Mouse (Mus musculus): ENCODE results near the gene Ptprd. TPM values are rescaled to one million over a fixed set of nuclear protein-coding genes. Genes with fewer than 3 reads are reported as not detected.

Gene Ptprd
- polyA plus RNA-seq, 1 experiment from 2014 or later, result 14.0 TPM

DNA sequence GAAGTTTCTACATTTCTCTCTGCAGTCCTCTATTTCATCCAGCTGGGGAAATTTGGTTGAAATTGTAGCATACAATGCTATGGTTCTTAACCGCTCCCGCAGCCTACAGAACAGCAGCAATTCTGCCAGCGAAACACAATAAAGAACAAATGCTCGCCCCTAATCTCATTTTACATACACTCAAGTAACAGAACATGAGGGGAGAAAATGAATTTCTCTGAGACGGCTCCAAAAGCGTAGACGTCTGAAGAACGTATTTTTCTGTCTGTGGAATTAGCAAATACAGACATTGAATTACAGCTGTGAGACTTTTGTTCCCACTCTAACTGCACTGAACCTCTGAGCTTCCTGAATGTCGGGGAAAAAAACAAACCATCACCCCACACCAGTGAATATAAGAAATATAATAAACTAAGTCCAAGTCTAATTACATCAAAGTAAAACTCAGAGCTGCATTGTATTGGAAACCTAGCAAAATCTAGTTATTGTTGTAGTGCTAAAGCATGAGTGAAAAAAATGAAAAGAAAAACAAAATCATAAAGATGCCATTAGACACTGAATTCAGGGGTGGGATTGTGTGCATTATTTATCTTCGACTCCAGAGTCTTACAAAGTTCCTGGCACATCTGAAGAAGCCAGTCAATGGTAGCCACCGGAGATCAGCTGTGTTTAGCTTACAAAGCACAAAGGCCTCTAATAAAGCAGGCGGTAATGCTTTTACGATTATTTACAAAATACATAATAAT is 2187.8 kb downstream of the Ptprd start:
- H3K9me3 ChIP-seq (ENCODE audit: control insufficient read depth, low read length), result no peaks in the 10 kb centered on the region
- no peak overlapping the region for H3K9ac ChIP-seq (ENCODE audit: low read length)
- no peaks in the 10 kb centered on the region for H3K36me3 ChIP-seq (ENCODE audit: control insufficient read depth, insufficient read depth, low read length)
- no peaks in the 10 kb centered on the region for H3K27me3 ChIP-seq (ENCODE audit: control insufficient read depth, insufficient read depth, low read depth, low read length)
- H3K4me1 ChIP-seq (replicated peaks; ENCODE audit: control insufficient read depth, insufficient read depth, low read length), result no peaks in the 10 kb centered on the region
- no peak overlapping the region for H3K4me3 ChIP-seq (ENCODE audit: low read length)
- WGBS, result 50% methylated on average over 13 of the region's 13 CpGs
- peak; percentile 91 for ATAC-seq (ENCODE audit: low read depth)
- peak overlapping the region; percentile 76 for H3K27ac ChIP-seq (ENCODE audit: low read length)
- H3K4me2 ChIP-seq (ENCODE audit: low read depth, low read length), result no peak overlapping the region

DNA sequence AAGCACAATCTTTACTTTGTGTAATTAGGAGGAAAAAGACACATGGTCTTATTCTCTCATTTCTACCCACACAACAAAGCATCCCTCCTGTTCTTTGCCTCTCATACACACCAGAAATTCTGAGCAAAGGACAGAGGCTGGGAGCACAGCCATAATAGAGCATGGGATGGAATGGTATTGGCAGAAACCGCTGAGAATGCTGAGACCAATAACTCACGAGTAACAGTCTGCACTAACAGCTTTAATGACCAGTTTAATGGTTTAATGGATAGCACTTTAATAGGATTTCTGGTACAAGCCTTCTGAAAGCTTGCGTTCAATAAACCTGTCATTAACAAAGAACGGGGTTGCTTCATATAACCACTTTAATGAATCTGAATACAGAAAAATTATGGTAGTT is 2190.1 kb downstream of the Ptprd start:
- no peaks in the 10 kb centered on the region for H3K36me3 ChIP-seq (ENCODE audit: control insufficient read depth, insufficient read depth, low read length)
- H3K4me3 ChIP-seq (ENCODE audit: low read length), result no peak overlapping the region
- no peak overlapping the region for H3K27ac ChIP-seq (ENCODE audit: low read length)
- no peaks in the 10 kb centered on the region for H3K27me3 ChIP-seq (ENCODE audit: control insufficient read depth, insufficient read depth, low read depth, low read length)
- H3K4me1 ChIP-seq (replicated peaks; ENCODE audit: control insufficient read depth, insufficient read depth, low read length), result no peaks in the 10 kb centered on the region
- no peaks in the 10 kb centered on the region for H3K9me3 ChIP-seq (ENCODE audit: control insufficient read depth, low read length)
- 80% methylated on average over 4 of the region's 4 CpGs for WGBS
- no peak overlapping the region for H3K9ac ChIP-seq (ENCODE audit: low read length)
- ATAC-seq (ENCODE audit: low read depth), result no peak
- H3K4me2 ChIP-seq (ENCODE audit: low read depth, low read length), result no peak overlapping the region

DNA sequence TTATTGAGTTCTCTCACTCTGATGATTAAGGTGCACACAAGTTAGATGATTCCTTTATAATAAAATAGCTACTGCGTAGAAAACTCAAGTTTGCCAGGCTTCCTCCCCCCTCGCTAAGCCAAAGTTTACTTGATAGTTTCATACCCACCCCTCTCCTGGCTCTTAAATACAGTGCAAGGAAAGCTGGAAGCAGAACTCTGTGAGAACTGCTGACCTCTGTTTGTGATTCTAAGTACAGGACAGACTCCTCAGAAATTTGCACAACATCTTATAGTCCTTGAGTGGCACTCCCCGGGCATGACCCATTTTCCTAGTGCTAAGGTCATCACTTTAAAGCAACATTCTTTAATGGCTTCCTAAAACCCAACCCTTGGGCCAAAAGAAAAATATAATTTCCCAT is 2196.7 kb downstream of the Ptprd start:
- Histone ChIP-seq H3K36me3 (ENCODE audit: control insufficient read depth, insufficient read depth, low read length) (no peaks in the 10 kb centered on the region), H3K9me3 (ENCODE audit: control insufficient read depth, low read length) (no peaks in the 10 kb centered on the region), H3K4me1 (replicated peaks; ENCODE audit: control insufficient read depth, insufficient read depth, low read length) (no peaks in the 10 kb centered on the region), H3K9ac (ENCODE audit: low read length) (no peak overlapping the region), H3K4me3 (ENCODE audit: low read length) (no peak overlapping the region), H3K4me2 (ENCODE audit: low read depth, low read length) (no peak overlapping the region), H3K27me3 (ENCODE audit: control insufficient read depth, insufficient read depth, low read depth, low read length) (no peaks in the 10 kb centered on the region), H3K27ac (ENCODE audit: low read length) (no peak overlapping the region)
- ATAC-seq (ENCODE audit: low read depth), result no peak
- 85% methylated on average over 3 of the region's 3 CpGs for WGBS

DNA sequence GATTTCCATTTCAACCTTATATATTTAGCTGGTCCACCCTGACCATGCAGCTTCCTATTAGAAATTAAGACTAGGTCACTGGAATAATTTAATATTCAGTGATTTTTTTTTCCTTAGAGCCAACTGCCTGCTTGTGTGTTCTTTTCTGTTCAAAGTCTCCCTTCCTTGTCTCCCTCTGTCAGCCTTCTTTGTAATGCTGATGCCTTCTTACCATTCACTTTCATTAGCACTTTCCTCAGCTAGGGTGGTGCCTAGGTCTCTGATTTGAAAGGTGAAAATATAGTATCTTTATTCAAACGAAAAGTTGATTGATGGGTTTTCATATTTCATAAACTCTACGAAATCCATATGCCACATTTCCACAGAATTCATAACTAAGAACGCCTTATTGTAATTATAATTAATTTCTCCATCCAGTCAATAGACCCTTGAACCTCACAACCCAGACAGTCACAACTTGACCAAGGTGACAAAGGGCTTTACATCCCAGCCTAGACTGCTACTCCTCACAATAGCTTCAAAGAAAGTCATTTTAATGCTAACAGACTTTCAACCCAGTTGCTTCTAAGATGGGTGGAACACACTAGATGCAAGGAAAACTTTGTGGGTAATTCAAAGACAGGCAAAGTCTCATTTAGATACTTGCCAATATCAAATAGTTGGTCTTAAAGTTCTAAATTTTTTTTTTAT is 2197.5 kb downstream of the Ptprd start:
- ATAC-seq (ENCODE audit: low read depth), result no peak
- no peaks in the 10 kb centered on the region for H3K36me3 ChIP-seq (ENCODE audit: control insufficient read depth, insufficient read depth, low read length)
- no peak overlapping the region for H3K4me3 ChIP-seq (ENCODE audit: low read length)
- no peaks in the 10 kb centered on the region for H3K9me3 ChIP-seq (ENCODE audit: control insufficient read depth, low read length)
- no peaks in the 10 kb centered on the region for H3K4me1 ChIP-seq (replicated peaks; ENCODE audit: control insufficient read depth, insufficient read depth, low read length)
- no peak overlapping the region for H3K9ac ChIP-seq (ENCODE audit: low read length)
- WGBS, result 66% methylated on average over 3 of the region's 3 CpGs
- H3K27ac ChIP-seq (ENCODE audit: low read length), result no peak overlapping the region
- H3K4me2 ChIP-seq (ENCODE audit: low read depth, low read length), result no peak overlapping the region
- H3K27me3 ChIP-seq (ENCODE audit: control insufficient read depth, insufficient read depth, low read depth, low read length), result no peaks in the 10 kb centered on the region

DNA sequence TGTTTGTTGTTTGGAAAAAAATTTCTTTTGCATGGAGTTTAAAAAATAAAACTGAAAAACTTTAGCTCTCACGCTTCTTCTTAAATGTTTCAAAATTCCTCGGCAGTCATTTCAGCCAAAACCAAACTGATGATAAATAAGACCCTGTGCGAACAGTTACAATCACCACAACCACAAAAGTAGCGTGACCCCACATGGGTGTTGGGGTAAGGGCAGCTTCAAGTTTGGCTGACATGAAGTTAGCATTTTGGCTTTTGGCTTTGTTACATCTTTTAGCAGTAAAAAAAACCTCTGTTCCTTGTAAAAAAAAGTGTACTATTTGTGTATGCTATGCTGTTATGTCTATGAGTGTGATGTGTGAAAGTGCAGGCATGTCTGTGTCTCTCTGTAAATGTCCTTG is 2203.2 kb downstream of the Ptprd start:
- Histone ChIP-seq H3K36me3 (ENCODE audit: control insufficient read depth, insufficient read depth, low read length) (no peaks in the 10 kb centered on the region), H3K9ac (ENCODE audit: low read length) (no peak overlapping the region), H3K4me2 (ENCODE audit: low read depth, low read length) (no peak overlapping the region), H3K27me3 (ENCODE audit: control insufficient read depth, insufficient read depth, low read depth, low read length) (no peaks in the 10 kb centered on the region), H3K4me3 (ENCODE audit: low read length) (no peak overlapping the region), H3K27ac (ENCODE audit: low read length) (peak overlapping the region; percentile 52; the same call in 1 of the 2 replicates), H3K9me3 (ENCODE audit: control insufficient read depth, low read length) (no peaks in the 10 kb centered on the region), H3K4me1 (replicated peaks; ENCODE audit: control insufficient read depth, insufficient read depth, low read length) (peaks cover 3% of the 10 kb centered on the region; the same call in 1 of the 2 replicates)
- 56% methylated on average over 4 of the region's 4 CpGs for WGBS
- ATAC-seq (ENCODE audit: low read depth), result peak; percentile 59

DNA sequence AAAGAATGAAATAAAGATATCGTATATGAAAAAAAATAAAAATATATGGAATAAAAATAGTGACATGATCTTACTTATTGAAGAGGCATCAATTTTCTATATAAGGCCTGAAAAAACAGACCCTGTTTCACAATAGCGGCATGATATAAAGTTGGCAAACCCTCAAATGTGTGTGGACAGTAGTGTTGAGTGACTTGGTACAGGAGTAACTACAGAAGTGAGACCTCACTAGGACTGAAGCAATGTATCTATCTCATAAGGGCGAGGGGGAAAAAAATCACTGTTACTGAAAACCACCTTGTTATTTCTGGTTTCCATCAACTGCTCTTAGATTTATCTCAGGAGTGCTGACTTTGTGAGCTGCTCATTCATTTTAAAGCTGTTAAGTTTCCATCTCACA is 2204.5 kb downstream of the Ptprd start:
- Histone ChIP-seq H3K4me3 (ENCODE audit: low read length) (no peak overlapping the region), H3K27me3 (ENCODE audit: control insufficient read depth, insufficient read depth, low read depth, low read length) (no peaks in the 10 kb centered on the region), H3K9me3 (ENCODE audit: control insufficient read depth, low read length) (no peaks in the 10 kb centered on the region), H3K4me2 (ENCODE audit: low read depth, low read length) (no peak overlapping the region), H3K9ac (ENCODE audit: low read length) (no peak overlapping the region), H3K4me1 (replicated peaks; ENCODE audit: control insufficient read depth, insufficient read depth, low read length) (peaks cover 3% of the 10 kb centered on the region; the same call in 1 of the 2 replicates), H3K27ac (ENCODE audit: low read length) (peak overlapping the region; percentile 61), H3K36me3 (ENCODE audit: control insufficient read depth, insufficient read depth, low read length) (no peaks in the 10 kb centered on the region)
- peak; percentile 80 for ATAC-seq (ENCODE audit: low read depth)
- WGBS, result 53% methylated on average over 3 of the region's 3 CpGs

DNA sequence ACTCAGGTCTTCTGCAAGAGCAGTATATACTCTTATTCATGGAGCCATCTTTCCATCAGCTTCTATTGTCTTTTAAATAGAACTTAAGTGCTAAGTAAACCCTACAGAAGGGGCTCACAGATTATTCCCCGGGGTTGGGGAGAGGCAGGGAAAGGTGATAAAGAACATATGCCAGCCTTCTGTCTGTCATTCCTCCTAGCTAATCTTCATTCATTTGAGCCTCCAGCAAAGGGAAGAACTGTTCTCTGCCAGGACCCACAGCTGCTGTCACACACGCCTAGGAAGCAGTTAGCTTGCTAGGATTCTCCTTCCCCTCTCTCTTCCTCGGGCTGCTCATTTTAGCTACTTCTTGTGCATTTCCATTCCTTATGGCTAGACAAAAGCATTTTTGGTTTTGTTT is 2205.0 kb downstream of the Ptprd start:
- no peaks in the 10 kb centered on the region for H3K9me3 ChIP-seq (ENCODE audit: control insufficient read depth, low read length)
- 39% methylated on average over 3 of the region's 3 CpGs for WGBS
- H3K27ac ChIP-seq (ENCODE audit: low read length), result peak overlapping the region; percentile 61
- H3K4me3 ChIP-seq (ENCODE audit: low read length), result no peak overlapping the region
- H3K4me2 ChIP-seq (ENCODE audit: low read depth, low read length), result no peak overlapping the region
- no peaks in the 10 kb centered on the region for H3K36me3 ChIP-seq (ENCODE audit: control insufficient read depth, insufficient read depth, low read length)
- H3K9ac ChIP-seq (ENCODE audit: low read length), result no peak overlapping the region
- no peaks in the 10 kb centered on the region for H3K27me3 ChIP-seq (ENCODE audit: control insufficient read depth, insufficient read depth, low read depth, low read length)
- H3K4me1 ChIP-seq (replicated peaks; ENCODE audit: control insufficient read depth, insufficient read depth, low read length), result peaks cover 3% of the 10 kb centered on the region; the same call in 1 of the 2 replicates
- ATAC-seq (ENCODE audit: low read depth), result peak; percentile 73

DNA sequence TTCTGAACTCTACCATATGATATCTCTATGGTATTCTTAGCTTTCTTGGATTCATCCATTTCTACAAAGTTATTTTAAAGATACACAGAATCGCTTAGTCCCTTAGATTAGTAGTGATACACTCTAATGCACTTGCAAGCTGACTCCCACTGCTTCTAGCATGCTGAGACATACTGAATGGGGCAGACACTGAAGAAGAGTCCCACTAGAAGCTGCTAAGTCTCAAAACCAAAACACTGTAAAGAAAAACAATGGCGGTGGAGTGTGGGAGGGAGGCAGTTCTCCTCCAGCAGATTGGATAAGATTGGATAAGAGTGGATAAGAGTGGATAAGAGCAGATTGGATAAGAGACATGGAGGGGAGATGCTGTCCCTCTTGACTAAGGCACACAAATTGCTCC is 2207.6 kb downstream of the Ptprd start:
- ATAC-seq (ENCODE audit: low read depth), result no peak
- no peaks in the 10 kb centered on the region for H3K27me3 ChIP-seq (ENCODE audit: control insufficient read depth, insufficient read depth, low read depth, low read length)
- no peak overlapping the region for H3K9ac ChIP-seq (ENCODE audit: low read length)
- H3K4me1 ChIP-seq (replicated peaks; ENCODE audit: control insufficient read depth, insufficient read depth, low read length), result peaks cover 3% of the 10 kb centered on the region; the same call in 1 of the 2 replicates
- no peaks in the 10 kb centered on the region for H3K9me3 ChIP-seq (ENCODE audit: control insufficient read depth, low read length)
- H3K4me2 ChIP-seq (ENCODE audit: low read depth, low read length), result no peak overlapping the region
- no peaks in the 10 kb centered on the region for H3K36me3 ChIP-seq (ENCODE audit: control insufficient read depth, insufficient read depth, low read length)
- WGBS, result 77% methylated on average over 2 of the region's 2 CpGs
- no peak overlapping the region for H3K4me3 ChIP-seq (ENCODE audit: low read length)
- H3K27ac ChIP-seq (ENCODE audit: low read length), result no peak overlapping the region

DNA sequence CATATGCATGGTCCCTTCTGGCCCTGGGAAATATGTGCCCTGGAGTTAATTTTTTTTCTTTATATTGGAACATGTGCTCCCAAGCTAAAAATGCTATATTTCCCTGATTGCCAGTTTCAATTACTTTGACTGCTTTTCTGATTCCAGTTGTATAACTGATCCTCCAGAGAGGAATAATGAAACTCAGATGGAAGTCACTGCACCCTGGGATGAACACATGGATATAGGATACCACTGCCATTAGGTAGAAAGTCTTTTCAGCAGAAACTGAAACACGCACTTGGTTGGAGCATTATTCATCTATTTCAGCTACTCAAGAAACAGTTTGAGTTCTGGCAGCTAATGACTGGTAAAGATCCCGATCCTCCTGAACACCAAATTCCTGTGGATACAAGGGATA is 2211.5 kb downstream of the Ptprd start:
- H3K9ac ChIP-seq (ENCODE audit: low read length), result no peak overlapping the region
- no peaks in the 10 kb centered on the region for H3K4me1 ChIP-seq (replicated peaks; ENCODE audit: control insufficient read depth, insufficient read depth, low read length)
- no peak for ATAC-seq (ENCODE audit: low read depth)
- no peaks in the 10 kb centered on the region for H3K36me3 ChIP-seq (ENCODE audit: control insufficient read depth, insufficient read depth, low read length)
- WGBS, result 88% methylated on average over 2 of the region's 2 CpGs
- no peaks in the 10 kb centered on the region for H3K9me3 ChIP-seq (ENCODE audit: control insufficient read depth, low read length)
- no peaks in the 10 kb centered on the region for H3K27me3 ChIP-seq (ENCODE audit: control insufficient read depth, insufficient read depth, low read depth, low read length)
- H3K4me2 ChIP-seq (ENCODE audit: low read depth, low read length), result no peak overlapping the region
- H3K4me3 ChIP-seq (ENCODE audit: low read length), result no peak overlapping the region
- no peak overlapping the region for H3K27ac ChIP-seq (ENCODE audit: low read length)

All from lung, embryonic 16.5 days (tissue).